Mouse (Mus musculus) stomach, adult 2 months (tissue): ENCODE results near the gene Gnai3. TPM values are rescaled to one million over a fixed set of nuclear protein-coding genes. Genes with fewer than 3 reads are reported as not detected.

ENCODE experiments used
- polyA plus RNA-seq: library from polyadenylated mRNA; depleted of rRNA; stranded (reverse); fragments of >200 nt; gene quantifications from 2 replicates; pipeline ENCODE4 v1.2.3, GENCODE M21; 2012; rRNA removed

Gnai3 gene
- polyA plus RNA-seq = 4.1 and 4.7 TPM in 2 replicates

GRCm38 (mm10) chr3:108145534-108146445 lies at the start of gene Gnai3:
TSS of gene Gnai3 (minus strand) at chr3:108146146.

GRCm38 (mm10) chr3:108186098-108187047 lies 40.4 kb upstream of the Gnai3 start, which contains the start of gene Amigo1:
TSS of gene Amigo1 (plus strand) at chr3:108186335.

GRCm38 (mm10) chr3:108154656-108155055 lies 8.7 kb upstream of the Gnai3 start, which contains the start of gene Gpr61:
TSS of gene Gpr61 (minus strand) at chr3:108154882.

DNA sequence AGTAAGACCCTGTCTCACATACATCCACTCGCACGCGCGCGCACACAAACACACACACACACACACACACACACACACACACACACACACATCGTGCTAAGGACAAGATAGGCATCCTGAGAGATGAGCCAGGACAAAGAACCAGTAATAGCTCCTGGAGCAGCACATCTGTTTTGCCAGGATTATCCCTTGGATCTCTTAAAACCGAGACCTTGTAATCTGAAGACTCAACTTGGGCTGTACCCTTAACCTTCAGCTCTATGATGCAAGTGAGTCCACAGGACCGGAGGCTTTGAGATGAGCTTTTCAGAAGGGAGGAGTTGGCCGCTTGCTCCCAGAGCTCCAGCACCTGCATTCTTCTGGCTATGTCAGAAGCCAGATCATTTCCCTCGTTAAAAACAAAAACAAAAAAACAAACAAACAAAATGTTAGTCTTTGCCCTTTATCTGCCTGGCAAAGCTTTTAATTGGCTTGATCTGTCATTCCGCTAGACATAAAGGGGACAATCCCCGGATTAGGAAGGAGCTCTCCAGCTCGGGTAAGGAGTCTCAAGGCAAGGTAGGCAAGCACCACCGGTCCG lies 53.3 kb downstream of the Gnai3 start, which contains the start of gene Gnat2:
Gnat2 (plus strand) TSS at position 254 of the 580 bp plus-strand sequence.

GRCm38 (mm10) chr3:108086470-108086979 lies 59.4 kb downstream of the Gnai3 start, which contains the start of gene Ampd2:
TSS of gene Ampd2 (minus strand) at chr3:108086651.

Other genes starting within 250 kb of the Gnai3 start
- gene Gstm7, start 214.3 kb downstream of the Gnai3 start, polyA plus RNA-seq = 6.4 and 8.1 TPM in 2 replicates
- 2.7 and 5.5 TPM in 2 replicates for gene Gstm6, start 202.4 kb downstream of the Gnai3 start, polyA plus RNA-seq
- gene Gstm3, start 176.9 kb downstream of the Gnai3 start, polyA plus RNA-seq = 22.6 and 33.9 TPM in 2 replicates
- 80.3 and 101 TPM in 2 replicates for gene Gstm2, start 159.7 kb downstream of the Gnai3 start, polyA plus RNA-seq
- 1,087 and 1,160 TPM in 2 replicates for gene Gstm1, start 128.2 kb downstream of the Gnai3 start, polyA plus RNA-seq
- 4.6 and 5.2 TPM in 2 replicates for gene Gstm4, start 101.3 kb downstream of the Gnai3 start, polyA plus RNA-seq
- gene Ampd2, start 59.5 kb downstream of the Gnai3 start, polyA plus RNA-seq = 60.5 and 89.7 TPM in 2 replicates
- 0.06 TPM in 1 of 2 replicates, not detected in the other for gene Gnat2, start 53.4 kb downstream of the Gnai3 start, polyA plus RNA-seq
- 0.06 and 0.08 TPM in 2 replicates for gene Gpr61, start 8.7 kb upstream of the Gnai3 start, polyA plus RNA-seq
- gene Amigo1, start 40.2 kb upstream of the Gnai3 start, polyA plus RNA-seq = 10.0 and 10.8 TPM in 2 replicates
- gene Cyb561d1, start 55.1 kb upstream of the Gnai3 start, polyA plus RNA-seq = 4.1 and 4.9 TPM in 2 replicates
- 3.1 and 3.3 TPM in 2 replicates for gene Atxn7l2, start 64.8 kb upstream of the Gnai3 start, polyA plus RNA-seq
- gene Sypl2, start 80.5 kb upstream of the Gnai3 start, polyA plus RNA-seq = 1.2 and 3.1 TPM in 2 replicates
- gene Psma5, start 110.8 kb upstream of the Gnai3 start, polyA plus RNA-seq = 7.7 and 8.8 TPM in 2 replicates
- 23.1 and 28.2 TPM in 2 replicates for gene Sort1, start 137.9 kb upstream of the Gnai3 start, polyA plus RNA-seq
- gene Mybphl, start 218.8 kb upstream of the Gnai3 start, polyA plus RNA-seq = not detected in 2 replicates
- 2.5 and 2.6 TPM in 2 replicates for gene Psrc1, start 237.7 kb upstream of the Gnai3 start, polyA plus RNA-seq